Mouse (Mus musculus) stomach, postnatal 0 days (tissue): ENCODE measurements around the gene Ldlrad1. TPM values are rescaled to one million over a fixed set of nuclear protein-coding genes. Genes with fewer than 3 reads are reported as not detected.

Experiments used
- ATAC-seq: fragments of 200-750 bp; cut with Nextera tagmentation; 2 replicates; pipeline ENCODE4 v1.8.0; 2017; ENCODE audit not compliant: low FRiP score, low TSS enrichment
- DNase-seq: peaks from one replicate; pipeline ENCODE4 v3.0.0-alpha.2; 2016; ENCODE audit warnings: low spot score
- H3K27ac ChIP-seq: fragments of 300-500 bp; sonication (generic); replicated peaks from 2 replicates; pipeline ENCODE4 v1.5.1; 2014; ENCODE audit warnings: mild to moderate bottlenecking, control low read depth
- H3K27me3 ChIP-seq: fragments of 300-500 bp; sonication (generic); 2 replicates; pipeline ENCODE4 v1.6.1; 2014; ENCODE audit warnings: low read length; ENCODE audit not compliant: control insufficient read depth, insufficient read depth
- H3K36me3 ChIP-seq: fragments of 300-500 bp; sonication (generic); 2 replicates; pipeline ENCODE4 v1.6.1; 2014; ENCODE audit warnings: low read length, mixed read lengths; ENCODE audit not compliant: control insufficient read depth, insufficient read depth
- H3K4me1 ChIP-seq: fragments of 300-500 bp; sonication (generic); replicated peaks from 2 replicates; pipeline ENCODE4 v1.6.1; 2014; ENCODE audit warnings: antibody characterized with exemption; ENCODE audit not compliant: control insufficient read depth, insufficient read depth
- H3K4me2 ChIP-seq: fragments of 300-500 bp; sonication (generic); replicated peaks from 2 replicates; pipeline ENCODE4 v1.6.1; 2014; ENCODE audit warnings: low read depth, mild to moderate bottlenecking, control low read depth, moderate library complexity
- H3K4me3 ChIP-seq: fragments of 300-500 bp; sonication (generic); 2 replicates; pipeline ENCODE4 v1.5.1; 2014; ENCODE audit warnings: low read depth, low read length, control low read depth
- H3K9ac ChIP-seq: fragments of 300-500 bp; sonication (generic); 2 replicates; pipeline ENCODE4 v1.6.1; 2014; ENCODE audit warnings: mild to moderate bottlenecking, low read length, control low read depth, mixed read lengths
- H3K9me3 ChIP-seq: fragments of 300-500 bp; sonication (generic); 2 replicates; pipeline ENCODE4 v1.6.1; 2016; ENCODE audit warnings: low read length; ENCODE audit not compliant: control insufficient read depth
- CTCF ChIP-seq: IDR thresholded peaks from 2 replicates; pipeline ENCODE4 v1.5.1; 2016; ENCODE audit warnings: antibody characterized with exemption, low read depth, mild to moderate bottlenecking, moderate library complexity
- EP300 ChIP-seq: optimal IDR thresholded peaks from 2 replicates; pipeline ENCODE3; 2016; ENCODE audit warnings: antibody characterized with exemption
- WGBS: fragments of 180-500 bp; shearing (Covaris S2); extraction: QIAGEN DNeasy Blood & Tissue Kit; methylation state at CpG from one replicate; pipeline ENCODE4 v1.1.7; 2014; 5-methylcytosine and 5-hydroxymethylcytosine counted together
- polyA plus RNA-seq: library from polyadenylated mRNA; unstranded; fragments of >200 nt; fragmentation: Nextera tagmentation; extraction: Ambion mirVana; gene quantifications from 2 replicates; pipeline ENCODE4 v1.2.1, GENCODE M21; 2015

Gene Ldlrad1
- 0.08 TPM in 2 replicates for polyA plus RNA-seq

- DNase-seq (no peak), ATAC-seq (no peak)
- TF ChIP-seq CTCF (no peak), EP300 (no peak)
- Histone ChIP-seq H3K36me3 (0 out of 2 replicates have a peak, but pooled peaks cover 9% of the 10 kb centered on the region), H3K4me1 (no peaks in the 10 kb centered on the region), H3K4me3 (no peak within 1 kb of the TSS), H3K4me2 (no peak within 1 kb of the TSS), H3K9me3 (no peaks in the 10 kb centered on the region), H3K27ac (no peak within 1 kb of the TSS), H3K27me3 (no peaks in the 10 kb centered on the region), H3K9ac (no peak within 1 kb of the TSS)
- WGBS: 79% methylated on average over 3 of the region's 3 CpGs
Observed at GRCm38 (mm10) chr4:107208880-107209279, at the start of gene Ldlrad1. Gene Ldlrad1, plus strand, starts transcription at chr4:107209180.

GRCm38 (mm10) chr4:107160181-107160580 is 48.8 kb upstream of the Ldlrad1 start:
- Histone ChIP-seq H3K4me2 (no peak overlapping the region), H3K4me3 (no peak overlapping the region), H3K27ac (no peak overlapping the region), H3K4me1 (no peaks in the 10 kb centered on the region), H3K9ac (no peak overlapping the region), H3K9me3 (no peaks in the 10 kb centered on the region), H3K36me3 (0 out of 2 replicates have a peak, but pooled peaks cover 4% of the 10 kb centered on the region), H3K27me3 (no peaks in the 10 kb centered on the region)
- ATAC-seq (no peak), DNase-seq (no peak)
- 91% methylated on average over 8 of the region's 8 CpGs for WGBS
- TF ChIP-seq EP300: no peak
- no peak for TF ChIP-seq CTCF

GRCm38 (mm10) chr4:107163341-107163740 is 45.6 kb upstream of the Ldlrad1 start:
- no peaks in the 10 kb centered on the region for H3K27me3 ChIP-seq
- H3K27ac ChIP-seq: no peak overlapping the region
- ATAC-seq (no peak), DNase-seq (no peak)
- H3K4me3 ChIP-seq: no peak overlapping the region
- TF ChIP-seq CTCF: no peak
- H3K36me3 ChIP-seq: no peaks in the 10 kb centered on the region
- no peak overlapping the region for H3K4me2 ChIP-seq
- H3K9ac ChIP-seq: no peak overlapping the region
- no peaks in the 10 kb centered on the region for H3K9me3 ChIP-seq
- WGBS: 82% methylated on average over 10 of the region's 10 CpGs
- no peaks in the 10 kb centered on the region for H3K4me1 ChIP-seq

- H3K9me3 ChIP-seq: no peaks in the 10 kb centered on the region
- no peak overlapping the region for H3K27ac ChIP-seq
- no peak overlapping the region for H3K9ac ChIP-seq
- TF ChIP-seq CTCF (peak; percentile 100), EP300 (no peak)
- 30% methylated on average over 9 of the region's 9 CpGs for WGBS
- H3K36me3 ChIP-seq: no peaks in the 10 kb centered on the region
- peak; percentile 67 for DNase-seq
- no peaks in the 10 kb centered on the region for H3K4me1 ChIP-seq
- H3K4me2 ChIP-seq: no peak overlapping the region
- ATAC-seq: peak; percentile 64
- H3K4me3 ChIP-seq: no peak overlapping the region
- H3K27me3 ChIP-seq: no peaks in the 10 kb centered on the region
Observed at GRCm38 (mm10) chr4:107163756-107164587, 45.0 kb upstream of the Ldlrad1 start.

- TF ChIP-seq CTCF (no peak), EP300 (no peak)
- DNase-seq: no peak
- no peak overlapping the region for H3K9ac ChIP-seq
- H3K4me3 ChIP-seq: no peak overlapping the region
- no peaks in the 10 kb centered on the region for H3K27me3 ChIP-seq
- H3K27ac ChIP-seq: no peak overlapping the region
- H3K9me3 ChIP-seq: no peaks in the 10 kb centered on the region
- 72% methylated on average over 5 of the region's 5 CpGs for WGBS
- H3K4me2 ChIP-seq: no peak overlapping the region
- H3K36me3 ChIP-seq: no peaks in the 10 kb centered on the region
- no peak for ATAC-seq
- H3K4me1 ChIP-seq: no peaks in the 10 kb centered on the region
Observed at GRCm38 (mm10) chr4:107166700-107167099, 42.3 kb upstream of the Ldlrad1 start.

- Histone ChIP-seq H3K27me3 (no peaks in the 10 kb centered on the region), H3K9me3 (no peaks in the 10 kb centered on the region), H3K4me2 (no peak overlapping the region), H3K4me1 (no peaks in the 10 kb centered on the region), H3K36me3 (no peaks in the 10 kb centered on the region; the same call in 1 of the 2 replicates), H3K27ac (no peak overlapping the region), H3K9ac (no peak overlapping the region), H3K4me3 (no peak overlapping the region)
- DNase-seq (no peak), ATAC-seq (no peak)
- 82% methylated on average over 5 of the region's 5 CpGs for WGBS
- no peak for TF ChIP-seq EP300
- TF ChIP-seq CTCF: no peak
Observed at GRCm38 (mm10) chr4:107167798-107168197, 41.2 kb upstream of the Ldlrad1 start.
